Mouse (Mus musculus) stomach, postnatal 0 days (tissue): ENCODE results near the gene Mat2a.

Experiments used
- CTCF ChIP-seq: IDR thresholded peaks from 2 replicates; pipeline ENCODE4 v1.5.1; 2016; ENCODE audit warnings: antibody characterized with exemption, low read depth, mild to moderate bottlenecking, moderate library complexity
- EP300 ChIP-seq: optimal IDR thresholded peaks from 2 replicates; pipeline ENCODE3; 2016; ENCODE audit warnings: antibody characterized with exemption

- no peak for TF ChIP-seq CTCF
- no peak for TF ChIP-seq EP300
Observed at GRCm38 (mm10) chr6:72387816-72388215, 51.5 kb downstream of the Mat2a start.
